Mouse (Mus musculus) cerebellum, adult 9-10 months (tissue): Measurements from ENCODE around the gene Mfsd6.

ENCODE experiments used
- DNase-seq: peaks from one replicate; pipeline ENCODE4 v3.0.0; 2022

Gene Mfsd6

GRCm38 (mm10) chr1:52638101-52638500 lies 89.2 kb downstream of the Mfsd6 start:
- DNase-seq, result no peak

- no peak for DNase-seq
These were observed 91.3 kb downstream of the Mfsd6 start for GRCm38 (mm10) chr1:52635932-52636331.

- no peak for DNase-seq
These were observed 93.0 kb downstream of the Mfsd6 start for GRCm38 (mm10) chr1:52634251-52634650.

GRCm38 (mm10) chr1:52631570-52631969 lies 95.7 kb downstream of the Mfsd6 start:
- peak; percentile 32 for DNase-seq

- no peak for DNase-seq
These were observed 96.3 kb downstream of the Mfsd6 start for GRCm38 (mm10) chr1:52630937-52631299.

GRCm38 (mm10) chr1:52630248-52630936 lies 96.9 kb downstream of the Mfsd6 start, which contains the start of gene Nemp2:
TSS of gene Nemp2 (plus strand) at chr1:52630703.
- peak; percentile 93 for DNase-seq

GRCm38 (mm10) chr1:52620442-52620841 lies 106.8 kb downstream of the Mfsd6 start:
- DNase-seq, result no peak

- DNase-seq, result no peak
These were observed 109.0 kb downstream of the Mfsd6 start for GRCm38 (mm10) chr1:52618217-52618616.

- no peak for DNase-seq
These were observed 118.8 kb downstream of the Mfsd6 start for GRCm38 (mm10) chr1:52608486-52608885.

- no peak for DNase-seq
These were observed 119.6 kb downstream of the Mfsd6 start for GRCm38 (mm10) chr1:52607700-52608099.
